Comparison of ENCODE assay signal across 24 mouse cellular contexts in genomic region chr8:82196504-82196903, GRCm38 (mm10).
DNase-seq lines count a peak whose midpoint lies in the region; ATAC-seq lines count a peak whose summit lies in the region.
"Had no signal": no experiment of that assay in that cellular context is flagged by ENCODE, and none has a peak within 500 bp of the region (broad histone marks: within the 10 kb centered on the region; RNA-seq: fewer than 3 reads in every experiment).

No protein-coding gene starts in this region.

- H3K27ac ChIP-seq in hindbrain, embryonic 15.5 days (replicated peaks), result no peak overlapping the region
- no peak overlapping the region for H3K27ac ChIP-seq in hindbrain, embryonic 10.5 days
- H3K27ac ChIP-seq: embryonic facial prominence, embryonic 15.5 days; heart, embryonic 15.5 days; kidney, postnatal 0 days; midbrain, embryonic 15.5 days; neural tube, embryonic 13.5 days; stomach, embryonic 15.5 days had no signal

- no peaks in the 10 kb centered on the region for H3K9me3 ChIP-seq in hindbrain, embryonic 15.5 days
- no peaks in the 10 kb centered on the region for H3K9me3 ChIP-seq in hindbrain, embryonic 10.5 days
- H3K9me3 ChIP-seq: embryonic facial prominence, embryonic 15.5 days; heart, embryonic 15.5 days; midbrain, embryonic 15.5 days; neural tube, embryonic 13.5 days; stomach, embryonic 15.5 days had no signal

- H3K9ac ChIP-seq in hindbrain, embryonic 15.5 days, result no peak overlapping the region
- H3K9ac ChIP-seq: embryonic facial prominence, embryonic 15.5 days; heart, embryonic 15.5 days; midbrain, embryonic 15.5 days; neural tube, embryonic 13.5 days; stomach, embryonic 15.5 days had no signal

- no peaks in the 10 kb centered on the region for H3K36me3 ChIP-seq in hindbrain, embryonic 15.5 days
- no peaks in the 10 kb centered on the region for H3K36me3 ChIP-seq in hindbrain, embryonic 10.5 days
- H3K36me3 ChIP-seq: embryonic facial prominence, embryonic 15.5 days; heart, embryonic 15.5 days; midbrain, embryonic 15.5 days; neural tube, embryonic 13.5 days; stomach, embryonic 15.5 days had no signal

- H3K4me3 ChIP-seq in hindbrain, embryonic 15.5 days, result no peak overlapping the region
- no peak overlapping the region for H3K4me3 ChIP-seq in hindbrain, embryonic 10.5 days
- H3K4me3 ChIP-seq: embryonic facial prominence, embryonic 15.5 days; heart, embryonic 15.5 days; midbrain, embryonic 15.5 days; myocyte; neural tube, embryonic 13.5 days; stomach, embryonic 15.5 days had no signal

- H3K27me3 ChIP-seq in hindbrain, embryonic 15.5 days, result no peaks in the 10 kb centered on the region
- no peaks in the 10 kb centered on the region for H3K27me3 ChIP-seq in hindbrain, embryonic 10.5 days (ENCODE audit: insufficient read depth, poor library complexity, severe bottlenecking)
- H3K27me3 ChIP-seq: embryonic facial prominence, embryonic 15.5 days; heart, embryonic 15.5 days; midbrain, embryonic 15.5 days; neural tube, embryonic 13.5 days; stomach, embryonic 15.5 days had no signal

- peak; percentile 31 for DNase-seq in adrenal gland, adult 8-10 months
- no peak for DNase-seq in adrenal gland, postnatal 4 days (ENCODE audit: low spot score in 2 of 2)
- no peak for DNase-seq in hindbrain, embryonic 10.5 days (ENCODE audit: low spot score)
- peak; percentile 12 for DNase-seq in left cerebral cortex, adult 11 months (ENCODE audit: low spot score)
- DNase-seq in left cerebral cortex, adult 18-20 months (ENCODE audit: low spot score in 2 of 2), result no peak
- peak; percentile 16 for DNase-seq in adrenal gland, postnatal 14 days
- DNase-seq in urinary bladder, postnatal 36 days (ENCODE audit: low spot score in 2 of 2), result no peak
- DNase-seq: heart, postnatal 36 days; kidney, adult 2 months; lung, postnatal 4 days; retina, postnatal 1 day; right cerebral cortex, postnatal 4 days; thymus, adult 2 months; thymus, postnatal 4 days had no signal

- ATAC-seq in hindbrain, embryonic 15.5 days (ENCODE audit: low FRiP score, low read depth), result peak; percentile 63
- ATAC-seq: CD4-positive, CD25-positive, alpha-beta regulatory T cell, adult 4 months; forebrain, embryonic 16.5 days; midbrain, embryonic 15.5 days had no signal

- WGBS in hindbrain, embryonic 15.5 days, result 67% methylated on average over 3 of the region's 3 CpGs
- 83% methylated on average over 3 of the region's 3 CpGs for WGBS in hindbrain, embryonic 10.5 days

- no peaks in the 10 kb centered on the region for H3K4me1 ChIP-seq in hindbrain, embryonic 15.5 days (replicated peaks)
- H3K4me1 ChIP-seq in hindbrain, embryonic 10.5 days (replicated peaks), result no peaks in the 10 kb centered on the region
- H3K4me1 ChIP-seq: embryonic facial prominence, embryonic 15.5 days; midbrain, embryonic 15.5 days; stomach, embryonic 15.5 days had no signal

- H3K4me2 ChIP-seq in hindbrain, embryonic 15.5 days, result no peak overlapping the region
- H3K4me2 ChIP-seq: embryonic facial prominence, embryonic 15.5 days; heart, embryonic 15.5 days; midbrain, embryonic 15.5 days; neural tube, embryonic 13.5 days; stomach, embryonic 15.5 days had no signal

Comparison
In these comparisons a context has a peak if more than half of its experiments do, and no peak if none do; other contexts are left out.
1. DNase-seq: peak in adrenal gland, adult 8-10 months (single experiment), left cerebral cortex, adult 11 months (single experiment) and adrenal gland, postnatal 14 days (single experiment); none in adrenal gland, postnatal 4 days (0 of 2), hindbrain, embryonic 10.5 days (single experiment), left cerebral cortex, adult 18-20 months (0 of 2) and urinary bladder, postnatal 36 days (0 of 2).